Mouse (Mus musculus): ENCODE measurements at regions not wholly inside any gene's neighbourhood (a gene's known extent, or its start where the extent isn't known, plus 50 kb on each side); places are given as distances from the start of the nearest gene placed in this dataset.

DNA sequence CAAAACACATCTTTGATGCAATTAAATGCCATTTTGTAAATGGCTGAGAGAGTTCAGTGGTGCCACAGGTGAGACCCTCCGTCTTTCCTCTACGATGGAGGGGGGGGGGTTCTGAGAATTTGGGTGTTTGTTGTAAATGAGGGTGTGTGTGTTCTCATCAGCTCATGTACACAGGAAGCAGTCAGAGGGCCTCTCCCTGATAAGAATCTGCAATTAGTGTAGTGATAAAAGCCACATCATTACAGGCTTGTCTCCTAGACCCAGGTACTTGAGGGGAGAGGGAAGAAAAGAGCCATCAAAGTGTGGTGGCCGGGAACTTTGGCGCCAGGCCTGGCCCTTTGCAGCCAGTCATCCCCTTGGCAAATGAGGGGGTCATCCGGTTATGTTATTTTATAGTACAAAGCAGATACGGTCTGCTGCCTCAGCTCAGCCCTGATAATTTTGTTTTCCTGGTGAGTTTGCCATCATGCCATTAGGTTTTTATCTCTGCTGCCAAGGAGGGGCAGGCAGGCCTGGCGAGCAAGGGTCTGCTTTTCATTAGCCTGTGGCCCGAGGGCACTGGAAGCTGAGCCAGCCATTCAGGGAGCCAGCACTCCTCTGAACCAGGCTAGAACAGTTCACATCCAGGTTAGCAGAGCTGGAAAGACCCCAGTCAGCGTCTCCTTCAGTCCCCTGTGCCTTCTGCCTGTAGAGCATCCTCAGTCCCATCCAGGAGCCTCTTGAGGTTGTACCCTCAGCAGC lies 59.7 kb downstream of the H2al1j start:
- DNase-seq: no peak

DNA sequence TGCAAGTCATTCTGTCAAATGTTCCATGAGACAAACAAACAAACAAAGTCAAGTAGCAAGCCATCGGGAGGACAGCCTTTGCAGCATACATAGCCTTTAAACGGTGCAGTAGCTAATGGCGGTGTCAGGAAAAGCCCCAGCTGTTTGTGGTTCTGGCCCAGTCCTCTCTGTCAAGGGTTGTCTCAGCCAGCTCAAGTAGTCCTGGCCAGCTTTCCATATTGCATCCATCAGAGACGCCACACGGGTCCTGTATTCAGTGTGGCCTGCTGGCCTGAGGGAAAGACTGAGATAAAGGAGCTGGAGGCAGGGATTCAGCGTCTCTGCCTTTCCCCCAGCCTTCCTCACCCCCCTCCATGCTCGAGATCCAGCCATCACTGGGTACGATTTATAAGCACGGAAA lies 61.2 kb downstream of the H2al1j start:
- no peak for DNase-seq

DNA sequence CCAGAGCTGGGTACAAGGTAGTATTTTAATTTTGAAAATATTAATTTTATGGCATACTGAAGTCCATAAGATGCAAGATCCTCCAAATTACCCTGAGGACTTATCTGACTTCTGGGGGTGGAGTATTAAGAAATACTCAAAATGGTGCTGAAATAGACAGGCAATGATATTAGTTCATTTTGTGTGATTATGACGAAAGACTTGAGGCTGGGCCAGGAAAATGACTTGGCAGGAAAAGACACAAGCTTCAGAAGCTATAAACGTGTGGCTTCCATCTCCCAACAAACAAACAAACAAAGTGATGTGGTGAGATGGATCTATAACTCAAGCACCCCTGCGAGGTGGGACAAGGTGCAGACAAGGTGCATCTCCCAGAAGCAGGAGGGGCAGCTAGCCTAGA lies 72.8 kb downstream of the H2al1j start:
- no peak for DNase-seq

DNA sequence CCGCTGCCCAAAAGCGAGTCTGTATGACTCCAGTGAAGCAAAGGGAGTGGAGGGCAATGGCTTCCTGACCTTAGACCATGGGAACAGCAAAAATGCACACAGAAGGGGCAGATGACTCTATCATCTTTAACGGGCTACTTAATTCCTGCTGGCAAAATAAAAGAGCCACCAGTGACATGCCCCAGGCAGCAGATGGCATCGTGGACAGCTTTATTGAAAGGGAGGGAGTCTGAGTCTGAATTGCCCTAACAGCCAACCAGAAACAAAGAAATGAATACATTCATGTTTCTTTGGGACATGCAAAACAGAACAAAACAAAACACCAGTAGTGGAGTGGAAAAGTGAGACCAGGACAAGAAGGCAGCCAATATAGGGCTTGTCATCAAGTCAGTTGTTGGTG lies 76.7 kb downstream of the H2al1j start:
- DNase-seq: no peak

DNA sequence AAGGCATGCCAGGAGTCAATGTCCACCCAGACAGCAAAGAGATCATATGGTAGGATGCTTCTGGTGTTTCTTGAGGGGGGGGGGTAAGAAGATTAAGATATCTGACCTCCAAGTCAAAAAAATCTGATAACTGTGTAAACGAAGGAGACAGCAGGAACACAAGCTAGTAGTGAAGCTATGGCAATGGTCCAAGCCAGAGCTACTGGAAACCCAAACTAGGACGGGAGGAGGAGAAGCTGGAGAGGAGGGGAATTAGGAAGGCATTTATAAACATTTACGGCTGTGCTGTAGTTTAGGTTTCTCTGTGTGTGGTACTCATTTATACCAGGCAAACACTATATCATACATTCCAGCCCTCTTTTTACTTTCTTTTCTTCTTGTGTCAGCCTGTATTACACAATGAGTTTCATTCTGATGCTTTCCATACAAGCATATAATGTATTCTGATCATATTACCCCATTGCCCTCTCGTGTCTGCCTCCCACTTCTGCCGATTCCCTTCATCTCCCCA lies 84.7 kb downstream of the H2al1j start:
- DNase-seq: no peak

DNA sequence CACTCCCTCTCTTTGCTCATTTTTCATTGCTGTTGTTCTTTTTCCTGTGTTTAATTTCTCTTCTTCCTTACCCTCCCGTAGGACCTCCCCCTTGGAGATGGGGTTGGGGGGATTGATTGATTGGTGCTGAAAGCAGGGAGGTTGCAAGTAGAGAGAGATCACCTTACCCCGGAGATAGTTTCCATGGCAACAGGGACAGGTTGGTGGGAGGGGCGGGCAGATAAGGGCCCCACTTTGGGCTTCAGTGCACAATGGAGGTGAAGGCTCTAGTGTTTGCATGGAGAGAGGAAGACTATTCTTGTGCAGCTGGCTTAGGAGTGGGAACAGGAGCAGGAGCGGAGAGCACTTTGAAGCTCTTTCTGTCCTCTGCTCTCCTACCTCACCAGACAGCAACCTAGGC lies 88.0 kb downstream of the H2al1j start:
- no peak for DNase-seq

DNA sequence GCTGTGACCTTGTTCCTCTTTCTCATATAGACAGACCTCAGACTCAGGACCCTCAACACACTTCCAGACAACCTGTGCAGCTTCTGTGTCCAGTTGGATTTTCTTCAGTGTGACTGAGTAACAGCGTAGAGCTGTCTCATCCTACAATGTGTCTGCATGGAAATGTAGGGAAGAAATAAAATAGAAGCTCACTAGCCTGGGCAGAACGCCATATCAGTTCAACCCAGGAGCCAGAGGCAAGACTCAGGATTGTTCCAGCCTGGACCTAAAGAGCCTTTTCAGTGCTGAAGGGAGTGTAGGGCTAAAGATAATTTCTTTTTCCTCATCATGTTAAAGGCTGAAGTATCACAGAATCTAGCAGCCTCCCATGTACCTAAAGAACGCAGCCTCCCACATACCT lies 88.9 kb downstream of the H2al1j start:
- no peak for DNase-seq

DNA sequence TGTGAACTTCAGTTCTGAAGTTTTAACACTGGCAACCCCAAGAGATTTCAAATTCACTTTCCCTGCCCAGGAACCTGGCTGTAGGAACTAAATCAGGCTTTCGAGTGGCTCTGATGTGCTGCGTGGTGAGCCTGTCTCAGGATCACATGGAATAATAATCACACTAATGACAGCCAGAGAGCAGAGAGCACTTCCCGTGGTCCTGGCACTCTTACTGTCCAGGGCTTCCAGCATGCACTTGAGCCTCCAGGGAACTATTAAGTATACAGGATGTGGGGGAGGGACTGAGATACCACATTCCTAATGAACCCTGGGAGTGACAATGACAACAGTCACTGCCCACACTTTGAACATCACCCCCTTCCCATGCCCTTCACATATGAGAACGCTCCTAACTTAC lies 90.2 kb downstream of the H2al1j start:
- DNase-seq: no peak

DNA sequence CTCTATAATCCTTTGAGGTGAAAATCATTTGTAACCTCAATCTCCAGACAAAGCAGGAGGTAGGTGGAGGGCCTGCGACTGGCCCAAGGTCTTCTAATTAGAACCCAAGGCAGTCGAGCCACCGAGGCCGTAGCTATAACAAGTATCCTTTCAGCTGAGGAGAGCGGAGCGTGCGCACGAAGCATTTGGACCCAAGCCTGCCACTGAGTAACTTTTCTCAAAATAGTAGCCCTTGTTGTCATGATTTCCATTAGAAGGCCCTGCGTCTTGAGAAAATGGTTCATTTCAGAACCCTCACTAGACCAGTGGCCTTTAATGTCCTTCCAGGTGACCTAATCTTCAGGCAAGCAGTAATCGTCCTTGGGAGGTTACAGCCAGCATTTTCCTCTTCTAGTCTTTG lies 90.6 kb downstream of the H2al1j start:
- no peak for DNase-seq

DNA sequence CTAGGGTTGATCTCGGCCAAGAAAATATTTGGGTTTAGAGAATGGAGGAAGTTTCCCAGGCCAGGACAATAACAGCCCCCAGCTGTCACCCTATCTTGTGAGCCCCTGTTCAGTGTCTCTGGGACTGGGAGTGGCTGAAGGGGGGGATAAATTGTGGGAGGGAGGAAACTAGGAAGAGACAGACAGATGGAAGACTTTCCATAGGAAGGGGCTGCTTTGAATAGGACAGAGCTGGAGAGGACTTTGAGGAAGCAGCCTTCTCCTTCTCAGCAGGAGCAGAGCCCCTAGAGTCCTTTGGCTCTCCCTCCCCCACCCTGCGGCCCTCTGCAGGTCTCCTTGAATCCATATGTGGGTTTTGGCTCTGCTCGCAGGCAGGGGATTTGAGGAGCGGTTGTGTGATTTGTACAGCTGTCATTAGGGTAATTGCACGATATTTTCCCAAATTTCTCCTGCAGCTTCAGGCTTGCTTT lies 91.6 kb downstream of the H2al1j start:
- DNase-seq: no peak

DNA sequence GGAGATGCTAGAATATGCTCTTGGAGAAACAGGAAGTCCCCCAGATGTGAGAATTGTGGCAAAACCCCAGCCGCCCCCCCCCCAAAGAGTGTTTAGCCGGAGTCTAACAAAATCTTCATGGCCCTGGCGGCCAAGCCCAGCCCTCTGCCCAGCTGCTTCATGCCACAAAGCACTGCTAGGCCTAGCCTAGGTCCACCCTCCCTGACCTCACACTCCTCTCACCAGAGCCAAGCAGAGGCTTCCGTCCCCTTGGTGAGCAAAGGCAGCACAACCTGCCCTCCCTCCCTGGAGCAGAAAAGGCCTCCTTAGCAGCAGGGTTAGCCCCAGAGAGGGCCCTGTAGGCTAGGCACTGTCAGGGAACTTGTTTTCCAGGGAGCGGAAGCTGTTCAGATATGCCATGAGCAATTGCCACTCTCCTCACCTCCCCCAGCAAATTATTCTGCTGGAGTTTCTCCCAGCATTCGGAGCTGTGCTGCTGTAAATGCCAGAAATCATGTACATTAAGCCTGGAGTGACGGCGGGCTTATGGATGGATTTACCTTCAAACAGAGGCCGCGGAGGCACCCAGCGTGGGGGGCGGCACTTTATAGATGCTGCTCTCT lies 104.9 kb downstream of the H2al1j start:
- DNase-seq: no peak

DNA sequence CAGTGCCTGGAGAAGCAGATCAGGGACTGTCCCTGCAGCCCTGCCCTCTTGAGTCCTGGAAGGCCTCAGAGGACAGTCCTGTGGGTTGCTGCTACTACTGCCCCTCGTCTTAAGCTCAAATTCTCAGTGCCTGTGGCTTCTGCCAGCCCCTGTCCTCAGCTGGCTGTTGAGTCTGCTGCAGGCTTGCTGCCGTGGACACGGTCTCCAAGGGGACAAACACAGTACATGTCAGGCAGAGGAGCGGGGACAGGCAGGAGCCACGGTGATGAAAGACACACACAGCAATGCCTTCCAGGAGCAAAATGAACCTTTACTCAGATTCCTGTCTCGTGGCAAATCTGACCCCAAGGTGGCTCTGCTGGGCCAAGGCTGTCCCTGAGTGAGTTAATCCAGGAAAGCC lies 107.7 kb downstream of the H2al1j start:
- DNase-seq: no peak

DNA sequence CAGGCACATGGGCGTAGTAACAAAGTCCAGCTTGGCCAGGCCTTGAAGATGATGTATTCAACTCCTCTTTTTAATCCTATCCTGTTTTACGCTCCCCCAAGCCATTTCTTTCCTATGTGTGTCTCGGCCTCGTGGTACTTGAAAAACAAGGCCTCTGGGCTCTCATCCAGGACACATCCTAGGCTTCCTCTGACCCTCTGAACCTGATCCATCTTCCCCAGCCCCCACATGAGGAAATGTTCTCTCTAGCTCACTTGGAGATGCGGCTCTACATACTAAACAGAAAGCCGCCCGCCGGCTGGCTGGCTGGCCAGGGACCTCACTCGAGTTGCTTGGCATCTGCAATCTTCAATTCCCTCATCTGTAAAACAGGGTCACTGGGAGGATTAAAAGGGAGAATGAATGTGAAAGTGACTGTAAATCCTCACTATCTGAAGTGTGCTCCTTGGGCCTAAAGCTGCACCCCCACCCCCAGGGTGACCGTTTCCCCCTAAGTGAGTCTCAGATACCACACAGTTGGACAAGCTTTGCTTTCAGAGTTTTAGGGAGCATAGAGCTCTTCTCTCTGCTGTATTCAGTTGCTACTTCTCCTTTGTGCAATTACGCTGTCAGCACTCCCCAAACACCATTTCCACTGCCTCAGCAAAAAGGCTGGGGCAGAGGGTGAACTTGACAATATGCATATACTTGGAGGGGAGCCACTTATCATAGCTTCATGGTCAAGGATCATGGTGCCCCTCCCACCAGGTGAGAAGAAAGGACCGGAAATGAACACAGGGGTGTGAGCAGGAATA lies 109.7 kb downstream of the H2al1j start:
- no peak for DNase-seq

DNA sequence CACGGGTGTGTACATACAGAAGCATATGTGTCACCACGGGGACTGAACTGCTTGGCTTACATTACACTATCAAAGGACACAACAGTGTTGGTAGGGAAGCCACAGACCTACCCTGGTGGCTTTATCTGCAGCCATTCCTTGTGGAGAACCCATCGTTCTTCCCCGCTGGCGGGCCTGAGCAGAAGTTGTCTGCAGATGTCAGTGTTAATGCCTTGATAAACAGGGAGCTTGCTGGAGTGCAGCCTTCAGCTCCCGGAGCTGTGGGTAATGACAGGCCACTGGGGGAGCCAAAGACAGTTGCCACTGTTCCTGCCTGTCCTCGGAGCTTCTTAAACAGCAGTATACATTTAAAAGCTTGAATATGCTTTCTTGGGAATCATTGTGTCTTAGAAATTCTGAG lies 115.9 kb downstream of the H2al1j start:
- DNase-seq: no peak

DNA sequence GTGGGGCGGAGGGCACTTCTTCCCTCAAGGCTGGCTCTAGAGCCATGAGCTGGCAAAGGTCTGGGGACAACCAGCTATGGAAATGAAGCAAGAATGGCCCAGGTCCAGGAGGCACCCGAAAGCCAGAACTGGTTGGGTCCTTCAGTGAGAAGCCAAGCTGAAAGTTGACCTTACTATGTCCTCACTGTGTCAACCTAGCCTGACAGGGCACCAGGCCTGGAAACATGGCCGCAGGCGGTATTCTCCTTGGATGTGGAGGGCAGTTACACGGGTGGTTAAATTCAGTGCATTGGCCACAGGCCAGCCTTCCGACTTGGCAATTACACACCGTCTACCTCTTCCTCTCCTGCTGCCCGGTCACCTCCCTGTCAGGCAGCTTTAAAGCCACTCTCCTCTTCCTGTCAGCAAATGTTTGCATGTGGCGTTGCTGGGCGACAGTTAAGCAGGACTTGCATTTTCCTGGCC lies 116.7 kb downstream of the H2al1j start:
- no peak for DNase-seq

DNA sequence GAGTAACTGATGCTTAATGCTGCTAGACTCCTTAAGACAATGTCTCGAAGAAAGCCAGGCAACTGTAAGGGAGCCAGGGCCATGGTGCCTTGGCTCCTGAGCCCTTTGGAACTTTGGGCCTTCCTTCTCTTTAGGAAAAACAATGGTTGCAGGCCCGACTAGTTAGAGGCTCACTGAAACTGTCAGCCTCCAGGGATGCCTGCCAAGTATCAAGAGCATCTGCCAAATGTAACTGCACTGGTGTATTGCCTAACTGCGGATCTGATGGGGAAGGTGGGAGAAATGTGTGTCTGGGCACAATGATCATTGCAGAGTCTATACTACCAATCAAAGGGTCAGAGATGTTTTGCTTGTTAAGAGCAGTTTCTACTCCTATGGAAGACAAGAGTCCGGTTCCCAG lies 121.1 kb downstream of the H2al1j start:
- no peak for DNase-seq

DNA sequence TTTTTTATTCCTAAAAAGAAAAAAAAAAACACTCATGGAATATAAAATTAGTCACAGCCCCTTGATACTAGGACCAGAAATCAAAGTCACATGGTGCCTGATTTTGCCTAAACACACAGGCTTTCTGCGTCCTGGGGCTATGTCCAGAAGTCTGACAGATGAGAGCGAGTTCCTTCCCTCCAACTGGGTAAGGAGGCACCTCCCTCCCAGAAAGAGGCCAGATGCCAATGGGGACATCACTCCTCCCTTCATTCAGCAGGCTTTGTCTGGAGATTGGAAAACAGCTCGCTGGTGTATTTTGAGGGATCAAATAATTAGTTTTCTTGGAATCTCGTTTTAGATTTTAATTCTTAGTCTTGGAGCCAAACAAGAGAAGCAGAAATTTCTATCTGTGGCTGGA lies 130.9 kb downstream of the H2al1j start:
- DNase-seq: no peak

DNA sequence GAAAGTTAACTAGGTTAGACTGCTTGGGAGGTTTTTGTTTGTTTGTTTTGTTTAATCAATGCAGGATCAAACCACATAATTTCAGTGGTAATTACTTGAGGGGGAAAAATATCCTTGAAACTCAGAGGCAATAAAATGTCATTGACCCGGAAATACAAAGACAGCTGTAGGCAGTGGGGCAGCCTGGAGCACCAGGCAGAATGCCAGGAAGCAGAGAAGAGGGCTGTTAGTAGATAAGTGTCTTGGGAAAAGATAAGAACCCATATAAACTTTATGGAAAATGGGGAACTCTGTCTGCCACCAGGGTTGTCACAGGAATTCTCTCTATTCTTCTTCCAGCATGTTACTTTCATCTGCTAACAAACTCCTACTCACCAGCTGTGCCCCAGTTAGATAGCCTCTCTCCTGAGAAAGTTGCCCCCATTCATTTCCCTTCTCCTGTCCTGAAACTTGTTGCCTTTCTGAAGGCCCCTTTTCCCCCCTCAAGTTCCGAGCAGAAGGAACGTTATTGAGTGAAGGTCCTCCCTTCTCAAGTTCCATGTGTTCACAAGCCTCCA lies 136.4 kb downstream of the H2al1j start:
- DNase-seq: no peak

DNA sequence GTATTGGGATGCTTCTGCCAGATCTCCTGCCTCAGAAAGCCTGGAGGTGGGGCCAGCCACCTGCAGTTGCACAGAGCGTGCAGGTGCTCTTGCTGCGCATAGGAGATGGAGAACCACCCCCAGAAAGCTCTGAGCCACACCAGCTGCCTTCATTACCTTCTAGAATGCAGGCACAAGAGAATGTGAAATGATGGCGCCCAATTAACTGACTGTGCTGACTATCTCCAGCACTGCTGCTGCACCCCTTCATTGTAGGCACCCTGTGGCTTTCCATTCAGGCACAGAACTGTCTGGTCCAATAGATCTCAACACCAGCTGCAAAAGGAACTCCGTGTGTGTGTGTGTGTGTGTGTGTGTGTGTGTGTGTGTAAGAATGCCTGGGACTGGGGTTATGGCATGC lies 138.6 kb downstream of the H2al1j start:
- no peak for DNase-seq

DNA sequence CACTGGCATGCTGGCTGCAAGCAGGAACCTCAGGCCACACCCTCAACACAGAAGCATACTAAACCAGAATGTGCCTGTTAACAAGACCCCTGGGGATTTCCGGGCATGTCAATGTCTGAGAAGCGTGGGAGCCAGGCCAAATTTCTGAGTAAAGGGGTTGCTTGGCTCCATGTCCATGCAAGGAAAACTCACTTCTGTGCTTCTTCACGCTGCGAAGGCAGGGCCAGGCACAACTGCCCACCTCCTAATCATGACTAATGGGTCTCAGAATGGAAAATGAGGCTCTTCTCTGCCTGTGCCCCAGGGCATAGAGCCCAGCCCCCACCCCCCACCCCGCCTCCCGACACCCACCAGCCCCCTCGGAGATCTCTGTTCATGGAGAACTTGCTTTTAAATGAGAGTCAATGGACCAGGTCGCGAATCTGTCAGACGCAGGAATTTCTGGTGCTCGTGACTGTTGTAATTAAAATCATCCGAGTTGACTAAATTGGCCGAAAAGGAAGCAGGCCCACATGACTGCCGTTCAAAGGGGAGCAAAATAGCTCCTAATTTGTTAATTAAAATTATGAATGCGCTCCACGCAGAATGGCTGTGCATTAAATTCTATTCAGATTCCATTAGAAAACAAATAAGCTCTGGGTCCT lies 152.2 kb downstream of the H2al1j start:
- no peak for DNase-seq

DNA sequence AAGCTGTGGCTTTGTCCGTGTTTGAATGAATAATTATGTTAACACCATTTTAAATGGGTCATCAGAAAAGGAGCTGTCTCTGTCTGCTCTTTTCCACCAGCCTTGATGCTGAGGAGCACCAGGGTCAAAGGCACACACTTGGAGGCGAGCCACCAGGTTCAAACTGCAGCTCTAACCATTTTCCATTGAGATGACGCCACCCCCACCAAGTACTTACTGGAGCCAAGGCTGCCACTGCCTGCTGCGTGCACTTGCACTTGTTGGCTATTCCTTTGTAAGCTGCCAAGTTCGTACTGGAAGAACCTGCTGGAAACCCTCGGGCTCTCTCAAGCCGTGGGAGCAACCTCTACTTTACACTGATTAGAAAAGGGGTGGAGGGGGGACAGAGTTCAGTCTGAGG lies 154.5 kb downstream of the H2al1j start:
- no peak for DNase-seq

DNA sequence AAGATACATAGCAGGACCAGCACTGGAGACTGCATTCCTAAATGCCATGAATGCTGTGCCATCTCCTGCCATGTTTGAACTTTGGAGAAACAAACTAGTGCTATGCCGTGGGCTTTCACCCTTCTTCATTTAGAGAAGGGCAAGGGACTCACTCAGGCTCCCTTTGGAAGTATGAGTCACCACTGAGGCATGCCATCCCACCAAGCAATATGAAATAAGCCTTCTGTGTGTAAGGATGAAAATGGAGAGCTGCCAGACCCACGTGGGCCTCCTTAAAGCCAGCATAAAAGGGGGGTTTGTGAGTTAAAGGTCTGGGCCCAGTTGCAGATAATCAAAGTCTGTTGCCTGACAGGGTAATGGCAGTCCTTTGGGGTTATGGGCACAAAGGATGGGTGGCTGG lies 159.0 kb downstream of the H2al1j start:
- DNase-seq: no peak

DNA sequence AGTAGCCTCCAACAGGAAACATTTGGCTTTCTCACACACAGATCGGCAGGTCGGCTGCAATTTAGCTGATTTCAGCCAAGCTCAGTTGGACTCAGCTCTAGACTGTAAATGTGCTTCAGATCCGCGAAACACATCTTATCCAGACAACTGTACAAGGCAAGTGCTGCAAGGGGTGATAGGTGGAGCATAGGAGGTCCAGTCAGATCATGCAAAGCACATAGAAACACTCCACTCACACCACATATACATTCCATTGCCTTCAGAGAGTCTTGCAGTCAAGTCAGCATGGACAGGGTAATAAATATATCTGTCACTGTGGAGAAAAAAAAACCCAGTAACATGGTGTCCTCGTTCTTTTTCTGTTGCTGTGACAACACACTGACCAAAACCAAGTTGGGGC lies 160.3 kb downstream of the H2al1j start:
- DNase-seq: no peak

Data from thymus, adult 18-20 months (tissue).